Mouse (Mus musculus) embryonic facial prominence, embryonic 11.5 days (tissue): ENCODE measurements around the gene Crocc. TPM values are rescaled to one million over a fixed set of nuclear protein-coding genes. Genes with fewer than 3 reads are reported as not detected.
A peak's percentile ranks its signal among the peaks of the same experiment; 100 is the strongest.

ENCODE experiments used
- ATAC-seq: fragments of 200-750 bp; cut with Nextera tagmentation; replicated peaks from 2 replicates; pipeline ENCODE4 v1.8.0; 2017; ENCODE audit warnings: low read depth; ENCODE audit not compliant: insufficient number of reproducible peaks, low FRiP score, low TSS enrichment
- DNase-seq: peaks from one replicate; pipeline ENCODE4 v3.0.0-alpha.2; 2015; ENCODE audit warnings: low spot score
- H3K27ac ChIP-seq: fragments of 300-500 bp; sonication (generic); replicated peaks from 2 replicates; pipeline ENCODE4 v1.5.1; 2014; ENCODE audit warnings: mild to moderate bottlenecking, low read depth, low read length, control low read depth
- H3K27me3 ChIP-seq: fragments of 300-500 bp; sonication (generic); 2 replicates; pipeline ENCODE4 v1.6.1; 2014; ENCODE audit warnings: mild to moderate bottlenecking, low read length, moderate library complexity, mixed read lengths; ENCODE audit not compliant: control insufficient read depth, insufficient read depth
- H3K36me3 ChIP-seq: fragments of 300-500 bp; sonication (generic); replicated peaks from 2 replicates; pipeline ENCODE4 v1.6.1; 2014; ENCODE audit warnings: low read depth, mild to moderate bottlenecking, low read length, moderate library complexity, mixed read lengths; ENCODE audit not compliant: control insufficient read depth, insufficient read depth
- H3K4me1 ChIP-seq: fragments of 300-500 bp; sonication (generic); 2 replicates; pipeline ENCODE4 v1.6.1; 2014; ENCODE audit warnings: low read length, mixed read lengths; ENCODE audit not compliant: control insufficient read depth, insufficient read depth
- H3K4me2 ChIP-seq: fragments of 300-500 bp; sonication (generic); 2 replicates; pipeline ENCODE4 v1.6.1; 2014; ENCODE audit warnings: low read depth, mild to moderate bottlenecking, control low read depth, low read length, moderate library complexity
- H3K4me3 ChIP-seq: fragments of 300-500 bp; sonication (generic); 2 replicates; pipeline ENCODE4 v1.5.1; 2014; ENCODE audit warnings: low read depth, low read length, control low read depth
- H3K9ac ChIP-seq: fragments of 300-500 bp; sonication (generic); replicated peaks from 2 replicates; pipeline ENCODE4 v1.6.1; 2014; ENCODE audit warnings: mild to moderate bottlenecking, control low read depth, low read length
- H3K9me3 ChIP-seq: fragments of 300-500 bp; sonication (generic); replicated peaks from 2 replicates; pipeline ENCODE4 v1.6.1; 2016; ENCODE audit warnings: mild to moderate bottlenecking, low read length, inconsistent platforms, mixed read lengths; ENCODE audit not compliant: control insufficient read depth
- WGBS: fragments of 180-500 bp; shearing (Covaris S2); extraction: QIAGEN DNeasy Blood & Tissue Kit; methylation state at CpG from one replicate; pipeline ENCODE4 v1.1.7; 2014; 5-methylcytosine and 5-hydroxymethylcytosine counted together
- polyA plus RNA-seq: library from polyadenylated mRNA; unstranded; fragments of >200 nt; fragmentation: Nextera tagmentation; extraction: Ambion mirVana; gene quantifications from 2 replicates; pipeline ENCODE4 v1.2.1, GENCODE M21; 2014

The Crocc gene
- polyA plus RNA-seq, 1 experiment from 2014 or later: 6.8 TPM

DNA sequence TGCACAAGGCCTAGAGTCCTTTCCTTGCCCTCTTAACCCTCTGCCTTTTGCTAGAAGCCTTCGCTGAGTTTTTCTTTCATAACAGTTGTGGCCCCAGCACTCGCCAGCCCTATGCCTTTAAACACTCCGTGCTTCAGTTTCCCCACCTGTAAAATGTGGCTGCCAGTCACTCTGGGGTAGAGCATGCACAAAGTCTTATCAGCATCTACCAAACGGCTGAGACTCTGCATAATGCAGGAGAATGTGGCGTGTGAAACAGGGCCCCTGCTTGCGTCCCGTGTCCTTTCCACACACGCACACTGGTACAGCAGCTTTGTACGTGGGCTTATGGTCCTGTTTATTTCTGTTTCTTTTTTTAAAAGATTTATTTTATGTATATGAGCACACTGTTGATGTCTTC, 63.5 kb downstream of the Crocc start:
- H3K9me3 ChIP-seq: no peaks in the 10 kb centered on the region
- no peaks in the 10 kb centered on the region for H3K4me1 ChIP-seq
- H3K27ac ChIP-seq: no peak overlapping the region
- H3K36me3 ChIP-seq: peaks cover 15% of the 10 kb centered on the region
- H3K9ac ChIP-seq: no peak overlapping the region
- H3K27me3 ChIP-seq: no peaks in the 10 kb centered on the region
- DNase-seq: no peak
- H3K4me2 ChIP-seq: no peak overlapping the region
- no peak overlapping the region for H3K4me3 ChIP-seq
- ATAC-seq: no peak
- 94% methylated on average over 9 of the region's 9 CpGs for WGBS

DNA sequence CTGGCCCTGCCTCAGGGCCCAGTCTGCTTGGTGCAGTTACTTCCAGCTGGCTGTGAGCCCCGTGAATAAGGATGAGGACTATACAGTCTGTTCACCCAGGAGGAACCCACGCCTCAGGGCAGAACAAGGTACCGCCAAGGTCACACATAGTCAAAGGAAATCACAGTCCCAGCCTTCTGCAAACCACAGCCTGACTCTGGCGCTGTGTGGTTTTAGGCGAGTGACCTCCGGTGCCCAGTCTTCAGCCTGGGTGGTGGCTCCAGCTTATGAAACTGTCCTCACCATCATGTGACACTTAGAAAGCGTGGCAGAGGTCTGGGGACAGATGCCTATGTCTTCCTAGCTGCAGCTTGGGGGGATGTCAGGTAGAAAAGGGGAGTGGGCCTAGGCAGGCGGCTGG, 64.5 kb downstream of the Crocc start:
- Histone ChIP-seq H3K9ac (no peak overlapping the region), H3K27me3 (no peaks in the 10 kb centered on the region), H3K4me2 (no peak overlapping the region), H3K9me3 (no peaks in the 10 kb centered on the region), H3K36me3 (peaks cover 15% of the 10 kb centered on the region), H3K4me1 (no peaks in the 10 kb centered on the region), H3K4me3 (no peak overlapping the region), H3K27ac (no peak overlapping the region)
- 86% methylated on average over 8 of the region's 8 CpGs for WGBS
- DNase-seq (no peak), ATAC-seq (no peak)

DNA sequence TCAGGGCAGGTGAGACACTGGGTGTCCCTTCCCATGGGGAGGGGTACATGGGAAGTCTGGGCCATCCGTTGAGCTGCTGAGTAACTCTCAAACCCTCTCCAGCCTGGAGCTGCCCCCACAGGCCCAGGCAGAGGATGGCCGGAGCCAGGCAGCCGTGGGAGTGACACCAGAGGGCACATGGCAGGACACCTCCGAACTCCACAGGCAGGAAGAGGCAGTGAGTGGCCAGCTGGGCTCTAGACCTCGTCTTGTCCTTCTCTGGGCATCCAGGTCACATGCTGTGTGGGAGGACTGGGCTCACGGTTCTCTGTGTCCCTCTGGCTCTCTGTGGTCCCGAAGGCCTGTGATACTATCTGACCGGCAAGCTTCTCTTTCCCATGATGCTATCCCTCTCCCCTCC, 66.5 kb downstream of the Crocc start:
- no peak for DNase-seq
- no peaks in the 10 kb centered on the region for H3K9me3 ChIP-seq
- no peak overlapping the region for H3K4me2 ChIP-seq
- peaks cover 13% of the 10 kb centered on the region for H3K36me3 ChIP-seq
- WGBS: 85% methylated on average over 8 of the region's 8 CpGs
- no peaks in the 10 kb centered on the region for H3K27me3 ChIP-seq
- no peak overlapping the region for H3K27ac ChIP-seq
- no peak for ATAC-seq
- H3K4me1 ChIP-seq: no peaks in the 10 kb centered on the region
- no peak overlapping the region for H3K9ac ChIP-seq
- no peak overlapping the region for H3K4me3 ChIP-seq

DNA sequence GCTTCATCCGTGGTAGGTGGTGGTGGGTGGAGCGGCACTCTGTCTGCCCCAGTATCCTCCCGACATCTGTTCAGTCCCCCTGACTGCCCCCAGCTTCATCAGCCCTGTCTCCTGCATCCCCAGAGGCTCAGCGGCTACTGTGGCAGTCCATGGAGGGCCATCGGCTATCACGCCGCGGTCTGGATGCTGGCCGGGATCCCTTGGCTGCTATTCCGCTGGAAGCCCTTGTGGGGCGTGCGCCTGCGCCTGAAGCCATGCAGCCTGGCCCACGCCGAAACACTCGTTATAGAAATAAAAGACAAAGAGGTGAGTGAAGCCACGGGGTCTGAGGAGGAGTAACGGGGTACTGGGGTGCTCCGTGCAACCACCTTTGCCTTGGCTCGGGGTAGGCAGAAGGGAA, 68.1 kb downstream of the Crocc start:
- Histone ChIP-seq H3K4me3 (no peak overlapping the region), H3K27me3 (no peaks in the 10 kb centered on the region), H3K27ac (no peak overlapping the region), H3K4me2 (no peak overlapping the region), H3K9me3 (no peaks in the 10 kb centered on the region), H3K9ac (no peak overlapping the region), H3K4me1 (no peaks in the 10 kb centered on the region), H3K36me3 (peaks cover 13% of the 10 kb centered on the region)
- no peak for ATAC-seq
- WGBS: 80% methylated on average over 20 of the region's 20 CpGs
- no peak for DNase-seq

DNA sequence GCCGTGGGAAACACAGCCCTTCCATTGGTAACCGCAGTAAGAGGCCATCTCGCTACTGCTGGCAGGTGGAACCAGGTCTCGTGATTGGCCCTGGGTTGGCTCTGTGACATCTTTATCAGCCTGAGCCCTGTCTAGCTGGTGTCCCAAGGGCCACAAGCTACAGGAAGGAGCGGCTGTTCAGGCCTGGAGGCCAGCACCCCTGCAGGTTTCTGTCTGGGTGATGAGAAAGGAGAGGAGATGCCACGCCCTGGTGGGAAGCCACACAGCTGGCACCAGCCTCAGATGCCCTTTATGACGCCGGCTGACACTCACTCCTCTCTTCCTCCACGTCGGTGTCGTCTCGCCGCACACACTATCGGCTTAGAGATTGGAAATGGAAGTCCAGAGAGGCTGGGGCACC, 70.9 kb downstream of the Crocc start:
- Histone ChIP-seq H3K9ac (no peak overlapping the region), H3K27ac (no peak overlapping the region), H3K36me3 (peaks cover 3% of the 10 kb centered on the region), H3K27me3 (no peaks in the 10 kb centered on the region), H3K9me3 (no peaks in the 10 kb centered on the region), H3K4me3 (no peak overlapping the region), H3K4me1 (no peaks in the 10 kb centered on the region), H3K4me2 (no peak overlapping the region)
- no peak for DNase-seq
- no peak for ATAC-seq
- 87% methylated on average over 14 of the region's 14 CpGs for WGBS

DNA sequence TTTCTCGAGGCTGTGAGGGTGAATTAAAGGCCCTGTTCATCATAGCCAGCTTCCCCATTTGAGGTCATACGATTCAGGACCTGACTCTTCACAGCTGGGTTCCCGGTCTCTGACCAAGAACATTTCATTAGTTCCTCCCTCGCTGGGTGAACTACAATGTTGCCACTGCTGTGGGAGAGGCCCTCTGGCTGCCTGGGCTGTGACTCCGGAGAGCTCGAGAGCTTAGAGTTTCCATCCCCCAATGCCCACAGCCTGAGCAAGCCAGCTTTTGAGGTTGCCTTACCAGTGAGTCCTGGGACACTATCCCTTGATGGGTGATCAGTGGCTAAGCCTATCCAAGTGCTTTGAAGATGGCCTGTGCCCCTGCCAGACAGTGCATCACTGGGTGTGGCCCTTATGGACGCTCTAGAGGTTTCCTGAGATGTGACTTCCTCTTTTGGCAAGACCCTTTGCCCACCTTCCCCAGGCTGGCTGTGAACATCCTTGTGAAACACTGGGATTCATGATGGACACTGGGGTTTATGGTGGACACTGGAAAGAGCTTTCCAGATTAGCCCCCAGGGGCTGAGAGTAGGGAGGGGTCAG, 71.6 kb downstream of the Crocc start:
- WGBS: 61% methylated on average over 7 of the region's 7 CpGs
- H3K4me2 ChIP-seq: no peak overlapping the region
- H3K9ac ChIP-seq: no peak overlapping the region
- ATAC-seq (no peak), DNase-seq (no peak)
- no peaks in the 10 kb centered on the region for H3K27me3 ChIP-seq
- H3K9me3 ChIP-seq: no peaks in the 10 kb centered on the region
- no peaks in the 10 kb centered on the region for H3K4me1 ChIP-seq
- H3K4me3 ChIP-seq: no peak overlapping the region
- H3K36me3 ChIP-seq: peaks cover 3% of the 10 kb centered on the region
- no peak overlapping the region for H3K27ac ChIP-seq

DNA sequence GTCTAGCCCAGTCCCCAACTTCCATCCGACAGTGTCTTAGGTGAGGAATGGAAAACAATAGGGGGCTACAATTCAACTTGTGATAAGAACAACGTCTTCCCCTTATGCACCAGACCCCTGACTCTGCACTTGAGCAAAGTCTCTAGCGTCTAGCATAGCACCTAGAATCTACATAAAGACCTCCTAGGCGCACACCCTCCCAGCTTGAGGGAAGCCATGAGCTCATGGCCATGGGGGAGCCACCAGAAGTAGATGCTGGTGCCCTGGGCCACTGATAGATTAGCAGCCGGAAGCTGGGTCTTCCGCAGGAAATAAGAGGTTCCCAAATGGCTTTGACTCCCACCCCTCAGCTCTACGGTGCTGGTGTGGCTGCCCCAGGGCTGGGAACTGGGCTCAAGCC, 72.9 kb downstream of the Crocc start:
- H3K4me1 ChIP-seq: no peaks in the 10 kb centered on the region
- H3K27me3 ChIP-seq: no peaks in the 10 kb centered on the region
- no peaks in the 10 kb centered on the region for H3K36me3 ChIP-seq
- peak overlapping the region; percentile 79 for H3K4me2 ChIP-seq
- 24% methylated on average over 7 of the region's 7 CpGs for WGBS
- no peak overlapping the region for H3K27ac ChIP-seq
- no peaks in the 10 kb centered on the region for H3K9me3 ChIP-seq
- peak overlapping the region; percentile 82 for H3K9ac ChIP-seq
- ATAC-seq (no peak), DNase-seq (no peak)
- peak overlapping the region; percentile 89 for H3K4me3 ChIP-seq

DNA sequence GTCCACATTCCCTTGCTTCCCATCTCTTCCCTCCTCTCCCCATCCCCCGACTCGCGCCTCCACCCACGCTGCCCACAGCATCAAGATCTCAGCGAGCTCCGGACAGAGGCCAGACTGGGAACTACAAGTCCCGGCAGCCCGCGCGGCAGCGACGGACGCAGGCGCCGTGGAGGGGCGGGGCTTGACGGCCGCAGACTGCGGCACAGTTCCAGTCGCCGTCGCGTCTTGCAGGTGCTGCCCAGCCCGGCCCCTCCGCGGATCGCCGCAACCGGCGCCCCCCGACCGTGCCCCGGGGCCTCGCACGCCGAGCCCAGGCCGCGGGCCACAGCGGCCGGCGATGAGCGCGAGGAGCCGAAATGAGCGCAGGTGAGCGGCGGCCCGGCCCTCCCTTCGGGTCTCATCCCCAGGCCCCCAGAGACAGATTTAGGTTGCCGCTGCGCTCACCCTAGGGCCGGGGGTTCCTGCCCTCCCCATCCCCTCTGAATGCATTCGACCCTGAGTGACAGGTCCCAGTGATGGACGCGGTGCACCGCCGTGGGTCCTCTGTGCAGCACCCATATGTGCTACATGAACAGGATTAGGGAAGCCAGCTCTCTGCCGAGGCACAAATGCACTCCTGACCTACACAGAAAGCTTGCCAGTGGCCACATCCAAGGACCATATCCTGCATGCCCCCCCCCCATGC, 73.5 kb downstream of the Crocc start, which contains the start of gene Atp13a2:
Gene Atp13a2, plus strand, starts transcription at position 163 of the 685 bp plus-strand sequence.
- no peaks in the 10 kb centered on the region for H3K9me3 ChIP-seq
- ATAC-seq (peak; percentile 89), DNase-seq (peak; percentile 93)
- H3K4me1 ChIP-seq: no peaks in the 10 kb centered on the region
- peak within 1 kb of the TSS; percentile 82 for H3K9ac ChIP-seq
- under 1% methylated on average over 55 of the region's 58 CpGs for WGBS
- H3K27ac ChIP-seq: no peak within 1 kb of the TSS
- H3K4me3 ChIP-seq: peak within 1 kb of the TSS; percentile 89
- H3K4me2 ChIP-seq: peak within 1 kb of the TSS; percentile 79
- H3K36me3 ChIP-seq: no peaks in the 10 kb centered on the region
- no peaks in the 10 kb centered on the region for H3K27me3 ChIP-seq
